Mouse (Mus musculus): ENCODE results near the gene Gm6882. TPM values are rescaled to one million over a fixed set of nuclear protein-coding genes. Genes with fewer than 3 reads are reported as not detected.
"Not testable (repeated sequence)": the region's sequence is repeated elsewhere in the genome, so short reads cannot be mapped to it uniquely, and the experiment has no call there.

The Gm6882 gene
- not detected in 2 replicates for polyA plus RNA-seq (2012; rRNA removed)

DNA sequence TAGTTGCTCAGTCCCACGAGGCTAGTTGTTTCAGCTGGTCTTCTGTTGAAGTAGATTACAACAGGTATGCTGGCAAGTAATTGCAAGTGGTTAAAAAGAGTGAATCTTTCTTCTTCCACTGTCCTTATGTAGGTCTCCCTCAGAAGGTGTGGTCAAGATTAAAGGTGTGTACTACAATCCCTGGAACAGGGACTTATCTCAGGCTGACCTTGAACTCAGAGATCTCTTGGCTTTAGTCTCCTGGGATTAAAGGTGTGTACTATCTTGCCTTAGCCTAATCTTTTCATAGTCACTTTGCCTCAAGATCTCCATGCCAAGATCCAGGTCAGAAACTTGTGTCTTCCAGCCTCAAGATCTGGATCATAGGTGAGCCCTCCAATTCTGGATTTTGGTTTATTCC lies at the start of gene Gm6882:
Gene Gm6882 (minus strand): TSS at position 101 of the 400 bp plus-strand sequence.
- not testable (repeated sequence) for H3K4me1 ChIP-seq (ENCODE audit: control insufficient read depth, insufficient read depth, low read length); H3K4me3 ChIP-seq (ENCODE audit: insufficient read depth, low read length); H3K27ac ChIP-seq (ENCODE audit: insufficient read depth, low read length)

Other genes with a start within 250 kb of the Gm6882 start
- not detected in 2 replicates for gene Gm5157, start 242.3 kb downstream of the Gm6882 start, polyA plus RNA-seq (2012; rRNA removed)
- not detected in 2 replicates for gene Vmn1r124, start 172.1 kb downstream of the Gm6882 start, polyA plus RNA-seq (2012; rRNA removed)
- gene Vmn1r125, start 160.6 kb downstream of the Gm6882 start, polyA plus RNA-seq (2012; rRNA removed) = not detected in 2 replicates
- not detected in 2 replicates for gene Vmn1r126, start 131.3 kb downstream of the Gm6882 start, polyA plus RNA-seq (2012; rRNA removed)
- gene Vmn1r127, start 112.9 kb downstream of the Gm6882 start, polyA plus RNA-seq (2012; rRNA removed) = not detected in 2 replicates
- not detected in 2 replicates for gene Vmn1r128, start 83.4 kb downstream of the Gm6882 start, polyA plus RNA-seq (2012; rRNA removed)
- not detected in 2 replicates for gene Vmn1r129, start 71.5 kb downstream of the Gm6882 start, polyA plus RNA-seq (2012; rRNA removed)
- gene Vmn1r130, start 79.0 kb upstream of the Gm6882 start, polyA plus RNA-seq (2012; rRNA removed) = not detected in 2 replicates
- gene Vmn1r131, start 113.3 kb upstream of the Gm6882 start, polyA plus RNA-seq (2012; rRNA removed) = not detected in 2 replicates
- not detected in 2 replicates for gene Vmn1r132, start 181.3 kb upstream of the Gm6882 start, polyA plus RNA-seq (2012; rRNA removed)

All from cortical plate, adult 2 months (tissue).